Mouse (Mus musculus): ENCODE measurements at regions not wholly inside any gene's neighbourhood (a gene's known extent, or its start where the extent isn't known, plus 50 kb on each side); places are given as distances from the start of the nearest gene placed in this dataset.
A peak's percentile ranks its signal among the peaks of the same experiment; 100 is the strongest.
"Not testable (repeated sequence)": the region's sequence is repeated elsewhere in the genome, so short reads cannot be mapped to it uniquely, and the experiment has no call there.

GRCm38 (mm10) chr6:74966046-74966445, 1496.6 kb upstream of the 4931417E11Rik start:
- ATAC-seq (ENCODE audit: low FRiP score): no peak
- H3K36me3 ChIP-seq: no peaks in the 10 kb centered on the region
- H3K4me1 ChIP-seq (replicated peaks): no peaks in the 10 kb centered on the region
- no peak overlapping the region for H3K4me2 ChIP-seq
- H3K9ac ChIP-seq: no peak overlapping the region
- 59% methylated on average over 3 of the region's 3 CpGs for WGBS
- H3K4me3 ChIP-seq: no peak overlapping the region
- H3K27ac ChIP-seq: no peak overlapping the region
- H3K9me3 ChIP-seq: no peaks in the 10 kb centered on the region
- no peaks in the 10 kb centered on the region for H3K27me3 ChIP-seq

DNA sequence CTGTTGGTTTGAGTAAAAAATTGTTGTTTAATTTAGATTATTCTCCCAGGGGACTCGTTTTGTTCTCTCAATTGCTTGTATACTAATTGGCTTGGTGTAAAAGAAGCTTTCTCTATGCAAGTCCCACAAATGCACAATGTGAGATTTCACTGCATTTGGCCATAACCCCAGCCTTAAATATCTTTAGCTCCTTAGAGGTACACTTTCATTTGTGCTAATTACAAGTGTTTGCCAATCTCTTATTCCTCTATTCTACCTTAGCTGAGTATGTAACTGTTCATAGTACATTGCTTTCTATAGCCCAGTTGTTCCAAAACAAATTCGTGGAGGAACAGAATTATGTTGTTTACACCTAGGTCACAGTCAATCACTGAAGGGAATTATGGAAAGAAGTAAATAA, 1459.0 kb upstream of the 4931417E11Rik start:
- Histone ChIP-seq H3K9me3 (no peaks in the 10 kb centered on the region), H3K9ac (no peak overlapping the region), H3K27ac (no peak overlapping the region), H3K4me2 (no peak overlapping the region), H3K4me3 (no peak overlapping the region), H3K4me1 (replicated peaks) (no peaks in the 10 kb centered on the region), H3K36me3 (no peaks in the 10 kb centered on the region), H3K27me3 (no peaks in the 10 kb centered on the region)
- ATAC-seq (ENCODE audit: low FRiP score): no peak
- WGBS: 70% methylated on average over 2 of the region's 2 CpGs

DNA sequence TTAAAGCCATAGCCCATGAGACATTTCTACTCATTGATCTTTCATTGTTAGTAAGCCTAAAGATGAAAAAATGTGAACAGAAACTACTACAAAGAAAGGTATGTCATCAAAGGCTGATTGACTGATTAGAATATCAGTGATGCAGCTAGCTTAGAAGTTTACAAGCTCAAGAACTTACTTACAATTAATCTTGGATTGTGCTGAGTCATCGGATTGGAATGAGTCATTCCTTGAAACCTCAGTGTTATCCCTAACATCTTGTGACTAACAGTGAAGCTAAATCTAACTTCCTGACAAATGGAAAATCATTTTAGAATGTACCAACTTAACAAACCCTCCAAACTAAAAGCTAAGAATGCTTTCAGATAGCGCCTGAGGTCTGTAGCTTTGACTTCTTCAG, 1434.1 kb upstream of the 4931417E11Rik start:
- 93% methylated on average over 2 of the region's 2 CpGs for WGBS
- Histone ChIP-seq H3K4me2 (no peak overlapping the region), H3K9ac (no peak overlapping the region), H3K4me3 (no peak overlapping the region), H3K4me1 (replicated peaks) (no peaks in the 10 kb centered on the region), H3K27ac (no peak overlapping the region), H3K36me3 (no peaks in the 10 kb centered on the region), H3K9me3 (no peaks in the 10 kb centered on the region), H3K27me3 (no peaks in the 10 kb centered on the region)
- ATAC-seq (ENCODE audit: low FRiP score): no peak

GRCm38 (mm10) chr6:74870626-74871320, 1401.3 kb upstream of the 4931417E11Rik start:
- Histone ChIP-seq H3K4me3 (no peak overlapping the region), H3K9ac (no peak overlapping the region), H3K9me3 (no peaks in the 10 kb centered on the region), H3K27ac (peak overlapping the region; percentile 62), H3K27me3 (no peaks in the 10 kb centered on the region), H3K36me3 (no peaks in the 10 kb centered on the region), H3K4me2 (no peak overlapping the region), H3K4me1 (replicated peaks) (0 out of 2 replicates have a peak, but pooled peaks cover 4% of the 10 kb centered on the region)
- WGBS: 48% methylated on average over 8 of the region's 8 CpGs
- peak; percentile 43; the same call in 1 of the 2 replicates for ATAC-seq (ENCODE audit: low FRiP score)

DNA sequence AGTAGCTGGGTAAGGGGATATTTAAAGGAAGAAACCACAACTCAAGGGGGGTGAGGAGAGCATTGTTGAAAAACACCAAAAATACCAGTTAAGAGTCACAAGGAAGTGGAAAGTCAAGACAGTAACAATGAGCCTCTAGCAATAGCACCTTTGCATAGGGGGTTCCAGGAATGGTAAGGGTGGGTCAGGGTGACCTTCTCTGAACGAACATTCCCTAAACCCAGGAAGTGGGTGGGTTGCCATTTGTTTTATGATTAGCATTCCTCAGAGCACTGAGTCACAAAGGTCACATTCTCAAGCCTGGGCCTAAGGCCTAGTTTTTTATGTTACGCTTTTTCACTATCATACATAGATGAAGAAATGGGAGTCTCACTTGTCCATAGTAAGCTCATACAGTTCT, 1351.2 kb upstream of the 4931417E11Rik start:
- not testable (repeated sequence) for H3K27me3 ChIP-seq; H3K4me2 ChIP-seq; ATAC-seq (ENCODE audit: low FRiP score); H3K9ac ChIP-seq; H3K9me3 ChIP-seq; H3K4me1 ChIP-seq (replicated peaks); H3K27ac ChIP-seq; H3K36me3 ChIP-seq; H3K4me3 ChIP-seq
- 83% methylated on average over 2 of the region's 2 CpGs for WGBS

All from hindbrain, embryonic 13.5 days (tissue).